Mouse (Mus musculus): ENCODE results near the gene Ntn1.
A peak's percentile ranks its signal among the peaks of the same experiment; 100 is the strongest.

DNA sequence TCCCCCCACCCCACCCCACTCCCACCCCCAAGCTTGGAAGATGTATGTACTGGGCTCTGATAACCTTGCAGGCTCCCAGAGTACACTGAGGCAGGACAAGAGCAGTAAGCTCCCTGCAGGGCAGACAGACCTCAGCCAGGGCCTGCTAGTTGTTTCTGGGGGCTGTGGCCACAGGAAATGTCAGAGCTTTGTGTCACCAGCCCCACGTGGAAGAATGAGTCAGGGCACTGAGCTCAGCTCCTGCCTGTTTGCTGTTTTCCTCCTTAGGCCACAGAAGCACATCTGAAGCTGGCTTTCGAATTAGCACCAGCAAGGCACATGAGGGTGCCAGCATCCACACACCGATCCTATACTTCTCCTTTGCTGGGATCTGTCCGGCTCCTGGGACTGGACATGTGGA is 86.8 kb downstream of the Ntn1 start:
- TF ChIP-seq CTCF (IDR thresholded peaks at IDR 0.05; ENCODE audit: borderline replicate concordance, insufficient read depth, low read length) = no peak
- peak; percentile 49; the same call in 1 of the 2 replicates for TF ChIP-seq POLR2A (IDR thresholded peaks at IDR 0.05; ENCODE audit: low read depth, low read length)

Measured in embryonic fibroblast, embryonic 13.5 days (primary cell).